Mouse (Mus musculus) adrenal gland (tissue): ENCODE measurements around the gene Uqcc3.

ENCODE experiments used
- intact Hi-C: fragments of 180-260 bp; cut with DNase I; formaldehyde crosslinking; loops from one replicate; pipeline ENCODE4 v1.15.1; 2025
- long read RNA-seq, 2 experiments: library from polyadenylated mRNA; unstranded; transcript quantifications; one replicate each; pipeline ENCODE4 v2.0.0; 2020; ENCODE audit warnings: borderline replicate concordance in 1 of 2; ENCODE audit not compliant: insufficient replicate concordance in 1 of 2

Uqcc3 gene
- long read RNA-seq, experiment 1, transcript Uqcc3-201 (2 exons, 821 nt) = major isoform, 67 of 69 reads
- long read RNA-seq, experiment 1, partial matches to known transcripts = 0 of 69 reads
- long read RNA-seq, experiment 1, other reads (novel, unspliced or antisense) = 2 of 69 reads
- long read RNA-seq, experiment 2, transcript Uqcc3-201 (2 exons, 821 nt) = major isoform, 61 of 63 reads
- long read RNA-seq, experiment 2, partial matches to known transcripts = 2 of 63 reads
- long read RNA-seq, experiment 2, other reads (novel, unspliced or antisense) = 0 of 63 reads

DNA sequence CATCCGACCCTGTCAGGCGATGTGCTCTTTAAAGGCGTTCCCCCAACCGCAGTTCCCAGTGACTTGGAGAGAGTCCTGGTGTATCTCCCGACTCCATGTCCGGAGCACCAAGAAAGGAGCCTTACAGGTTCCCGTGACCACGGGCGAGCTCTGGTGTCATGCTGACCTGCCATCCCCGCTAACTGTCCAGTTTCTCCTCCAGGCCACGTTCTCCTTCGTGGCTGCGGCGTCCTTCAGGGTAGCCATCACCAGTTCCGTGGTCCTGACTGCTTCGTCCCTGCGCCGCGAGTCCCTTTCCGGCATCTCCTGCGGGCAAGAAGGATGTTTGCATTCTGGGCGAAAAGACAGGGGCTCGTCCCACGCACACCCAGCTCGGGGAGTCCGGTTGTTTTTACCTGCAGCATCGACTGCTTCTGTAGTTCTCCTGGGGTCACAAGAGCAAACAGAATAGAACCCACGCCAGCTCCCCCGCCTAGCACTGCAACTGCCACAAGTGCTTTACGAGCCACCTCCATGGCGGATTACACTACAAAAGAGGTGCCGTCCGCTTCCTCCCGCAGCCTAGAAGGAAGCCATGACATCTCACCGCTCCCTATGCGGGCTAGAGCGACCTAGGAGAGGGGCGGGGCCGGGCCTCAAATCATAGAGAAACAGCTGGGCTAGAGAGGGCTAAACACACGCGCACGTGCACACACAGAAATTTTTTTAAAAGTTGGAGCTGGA lies at the start of gene Uqcc3:
Gene Uqcc3, minus strand, starts transcription at position 613 of the 723 bp plus-strand sequence.
- intact Hi-C loops = no loop called here

DNA sequence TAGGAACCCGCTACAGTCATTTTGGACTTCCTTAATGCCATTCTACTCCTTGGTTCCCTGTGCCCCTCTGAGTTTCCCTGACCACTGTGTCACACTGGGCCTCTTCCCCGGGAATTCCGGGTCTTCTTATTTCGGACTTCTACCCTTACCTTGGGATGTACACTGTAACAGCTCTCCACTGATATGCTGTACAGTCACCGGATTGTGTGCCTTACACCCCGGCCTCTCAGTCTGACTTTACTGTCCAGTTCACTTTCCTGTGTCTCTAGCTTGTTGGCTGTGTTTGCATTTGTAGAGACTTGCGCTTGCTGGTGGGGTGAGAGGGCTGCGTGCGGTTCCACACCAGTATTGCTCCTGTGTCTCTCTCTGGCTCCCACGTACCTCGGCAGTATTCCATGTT lies 49.4 kb upstream of the Uqcc3 start:
- intact Hi-C loops = no loop called here

DNA sequence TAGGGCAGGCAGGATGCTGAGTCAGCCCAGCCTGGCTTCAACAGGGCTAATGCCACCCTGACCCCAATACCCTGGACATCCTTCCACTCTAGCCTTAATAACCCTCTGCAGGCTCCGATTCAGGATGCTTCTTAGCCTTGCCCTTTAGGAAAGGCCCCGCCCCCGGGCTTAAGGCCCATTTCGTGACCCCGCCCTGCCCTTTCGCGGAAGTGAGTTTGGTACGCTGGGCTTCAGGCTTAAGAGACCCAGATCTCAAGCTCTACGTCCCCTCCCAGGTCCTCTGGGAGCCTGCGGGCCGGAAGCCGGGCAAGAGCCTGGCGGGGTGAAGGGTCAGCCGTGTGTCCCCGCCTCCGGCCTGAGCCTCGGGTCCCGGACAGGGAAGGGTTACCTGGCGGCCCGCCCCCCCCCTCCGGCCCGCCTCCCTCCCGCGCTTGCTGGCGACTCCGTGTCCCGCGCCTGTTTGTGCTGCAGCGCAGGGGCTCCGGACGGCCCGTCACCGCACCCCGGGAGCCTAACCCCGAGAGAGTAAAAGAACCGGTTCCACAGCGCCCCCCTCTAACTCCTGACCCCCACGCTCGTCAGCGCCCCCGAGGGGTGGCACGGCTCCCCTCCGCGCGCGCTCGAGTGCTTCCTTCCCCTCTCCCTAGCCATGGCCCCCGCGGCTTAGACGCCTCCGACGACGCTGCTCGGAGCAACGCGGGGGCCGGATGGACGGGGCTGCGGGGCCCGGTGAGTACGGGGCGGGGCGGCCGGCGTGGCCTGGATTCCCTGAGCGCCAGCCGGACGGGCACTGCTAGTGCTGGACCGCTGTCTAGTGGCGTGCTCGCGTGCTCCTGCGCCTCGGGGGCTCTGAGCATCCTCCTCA lies 48.7 kb upstream of the Uqcc3 start, which contains the start of the genes Rom1 and Eml3:
Gene Rom1, minus strand, starts transcription at position 133 of the 865 bp plus-strand sequence.
Gene Eml3, plus strand, starts transcription at position 329 of the 865 bp plus-strand sequence.
- intact Hi-C loops = no loop called here

DNA sequence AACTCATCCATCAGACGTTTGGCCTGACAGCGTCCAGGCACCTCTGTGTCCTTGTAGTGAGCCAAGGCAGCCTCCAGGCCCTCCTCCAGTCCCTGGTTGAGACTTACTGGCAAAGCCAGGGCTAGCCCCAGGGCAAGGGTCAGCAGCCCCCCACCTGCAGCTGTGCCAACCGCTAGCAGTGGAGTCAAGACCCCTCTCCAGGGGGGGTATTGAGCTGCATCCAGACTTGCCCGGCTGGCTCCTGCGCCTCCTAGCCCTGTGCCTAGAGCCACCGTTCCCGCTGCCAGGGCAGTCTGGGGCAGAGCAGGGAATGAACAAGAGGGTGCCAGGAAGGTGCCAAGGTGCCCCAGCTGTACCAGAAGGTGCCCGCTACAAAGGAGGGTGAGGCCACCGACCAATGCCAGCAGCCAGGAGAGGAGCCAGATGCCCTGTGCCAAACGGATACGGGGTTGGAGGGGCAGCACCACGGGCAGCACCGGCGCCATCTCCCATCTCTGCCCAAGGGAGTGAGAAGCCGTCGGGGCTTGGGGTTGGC lies 48.0 kb upstream of the Uqcc3 start:
- intact Hi-C loops = no loop called here

DNA sequence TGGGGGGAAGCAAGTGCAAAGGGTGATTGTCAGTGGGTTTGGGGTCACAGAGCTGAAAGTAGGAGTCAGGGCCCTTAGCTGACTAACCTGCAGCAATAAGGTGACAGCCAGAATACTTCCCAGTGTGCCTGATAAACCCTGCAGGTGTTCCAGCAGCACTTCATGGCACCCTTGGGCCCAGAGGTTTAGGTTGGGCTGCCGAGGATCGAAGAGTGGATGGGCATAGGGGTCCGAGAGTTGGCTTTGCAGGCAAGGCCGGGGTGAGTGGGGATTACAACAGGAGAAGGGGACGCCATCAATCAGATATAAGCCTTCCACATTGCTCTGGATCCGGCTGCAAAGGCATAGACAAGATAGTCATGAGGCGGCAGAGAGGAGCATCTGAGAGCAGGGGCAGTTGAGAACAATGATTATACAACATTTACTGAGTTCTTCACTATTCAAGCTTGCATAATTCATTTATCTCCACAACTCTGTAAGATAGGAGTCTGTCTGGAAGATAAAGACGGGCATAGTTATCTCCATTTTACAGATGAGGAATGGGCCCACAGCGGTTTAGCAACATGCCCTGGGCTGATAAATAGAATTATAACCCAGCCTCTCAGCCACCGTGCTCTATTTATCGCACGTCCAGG lies 47.3 kb upstream of the Uqcc3 start:
- intact Hi-C loops = no loop called here

DNA sequence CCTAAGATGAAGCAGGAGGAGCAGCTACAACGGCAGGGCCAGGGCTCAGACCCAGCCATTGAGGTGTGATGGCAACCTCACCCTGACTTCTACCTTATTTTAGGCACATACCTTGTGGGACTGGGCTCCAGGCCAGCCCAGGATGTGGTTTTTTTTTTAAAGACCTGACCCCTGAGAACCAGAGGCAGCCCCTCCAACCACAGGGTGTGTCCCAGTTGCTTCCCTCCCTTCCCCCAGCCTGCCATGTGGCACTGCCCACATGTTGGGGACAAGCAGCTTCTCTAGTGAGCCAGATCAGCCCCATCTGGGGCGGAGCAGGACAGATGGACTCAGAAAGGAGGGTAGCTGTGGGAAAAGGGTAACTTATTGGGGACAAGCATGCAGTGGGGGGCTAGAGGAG lies 46.0 kb upstream of the Uqcc3 start:
- intact Hi-C loops = no loop called here

DNA sequence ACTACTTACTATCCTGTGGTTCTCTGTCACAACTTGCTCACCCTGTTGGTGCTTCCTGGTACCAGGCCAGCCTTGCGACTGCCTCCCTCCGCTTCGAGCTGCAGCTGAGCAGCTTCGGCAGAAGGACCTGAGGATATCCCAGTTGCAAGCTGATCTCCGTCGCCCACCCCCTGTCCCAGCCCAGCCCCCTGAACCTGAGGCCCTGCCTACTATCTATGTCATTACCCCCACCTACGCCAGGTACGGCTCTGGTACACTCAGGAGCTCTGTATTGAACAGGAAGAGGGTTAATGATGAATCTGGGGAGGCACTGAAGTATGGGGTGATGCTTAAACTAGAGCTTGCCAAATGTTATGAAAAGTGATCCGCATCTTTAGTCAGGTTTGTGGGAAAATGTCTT lies 41.0 kb upstream of the Uqcc3 start:
- intact Hi-C loops = no loop called here

DNA sequence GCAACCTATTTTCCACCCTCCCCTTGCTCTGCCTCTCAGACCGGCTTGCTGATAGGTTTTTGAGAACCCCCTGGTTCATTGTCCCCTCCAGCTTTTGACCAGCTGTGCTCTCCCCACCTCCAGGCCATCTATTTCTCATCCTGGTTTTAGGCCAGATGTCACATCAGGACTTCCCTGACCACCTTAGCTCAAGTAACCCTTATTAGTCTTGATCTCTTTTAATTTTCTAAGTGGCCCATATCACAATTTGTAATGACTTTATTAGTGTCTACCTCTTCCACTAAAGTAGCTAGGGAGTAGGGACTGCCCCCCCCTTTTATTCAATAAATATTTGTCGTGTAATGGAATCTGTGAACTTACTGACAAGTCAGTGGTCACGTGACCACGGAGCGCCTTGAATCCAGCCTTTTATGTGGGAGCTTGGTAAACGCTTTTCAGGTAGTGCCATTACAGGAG lies 40.1 kb upstream of the Uqcc3 start:
- intact Hi-C loops = no loop called here

DNA sequence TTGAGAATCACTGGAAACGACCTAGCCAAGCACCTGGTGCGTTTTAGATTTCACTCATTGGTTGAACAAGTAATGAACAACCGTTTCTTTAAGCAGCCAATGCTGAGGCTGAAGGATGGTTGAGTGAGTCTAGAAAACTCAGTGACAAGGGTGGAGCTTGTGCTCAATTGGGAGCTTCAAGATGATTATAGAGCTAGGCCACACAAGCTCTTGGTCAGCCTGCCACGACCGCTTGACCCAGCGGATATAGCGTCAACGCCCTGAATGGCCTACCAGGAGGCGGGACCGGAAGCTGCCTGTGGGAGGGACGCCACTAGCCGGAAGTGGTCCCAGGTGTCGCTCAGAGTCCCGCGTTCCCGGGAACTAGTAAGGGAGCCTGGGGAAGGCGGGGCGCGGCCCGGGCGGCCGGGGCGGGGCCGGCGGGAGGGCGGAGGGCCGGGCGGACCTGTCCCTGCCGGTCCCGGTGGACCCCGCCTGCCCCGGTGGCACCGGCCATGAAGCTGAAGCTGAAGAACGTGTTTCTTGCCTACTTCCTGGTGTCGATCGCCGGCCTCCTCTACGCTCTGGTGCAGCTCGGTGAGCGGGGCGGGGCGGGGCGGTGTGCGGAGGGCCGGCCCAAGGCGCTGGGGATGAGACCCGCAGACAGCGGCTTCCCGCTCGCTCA lies 39.5 kb upstream of the Uqcc3 start, which contains the start of gene B3gat3:
Gene B3gat3, plus strand, starts transcription at position 302 of the 664 bp plus-strand sequence.
- intact Hi-C loops = no loop called here

DNA sequence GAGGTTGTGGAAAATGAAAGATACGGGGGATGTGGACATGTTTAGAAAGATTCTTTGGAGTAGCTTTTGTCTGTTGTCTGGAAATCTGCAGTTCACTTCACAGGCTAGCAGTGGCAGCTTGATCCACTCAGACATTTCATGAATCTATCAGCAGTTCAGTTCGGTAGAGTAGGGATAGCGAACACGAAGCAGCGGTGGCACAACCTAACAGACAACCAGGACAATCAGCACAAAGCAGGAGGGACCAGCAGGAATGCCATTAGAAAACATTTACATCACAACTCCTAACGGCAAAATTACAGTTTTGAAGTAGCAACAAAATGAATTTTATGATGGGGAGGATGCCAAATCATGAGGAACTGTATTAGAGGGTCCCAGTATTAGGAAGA lies 39.0 kb upstream of the Uqcc3 start:
- intact Hi-C loops = no loop called here

DNA sequence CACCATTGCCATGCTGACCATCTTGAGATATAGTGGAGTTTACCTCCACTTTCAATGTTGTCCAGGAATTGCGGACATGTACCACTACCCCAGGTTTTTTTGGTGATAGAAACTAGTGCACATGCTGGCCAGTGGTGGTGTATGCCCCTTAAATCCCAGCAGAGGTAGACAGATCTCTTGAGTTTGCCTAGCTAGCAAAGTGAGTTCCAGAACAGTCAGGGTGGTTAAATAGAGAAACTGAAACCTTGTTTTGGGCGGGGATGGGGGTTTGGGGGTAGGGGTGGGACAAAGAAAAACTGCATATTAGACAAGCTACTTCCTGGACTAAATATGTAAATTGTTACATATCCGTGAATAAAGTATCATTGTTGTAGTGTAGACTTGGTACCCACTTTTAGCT lies 38.3 kb upstream of the Uqcc3 start:
- intact Hi-C loops = no loop called here

DNA sequence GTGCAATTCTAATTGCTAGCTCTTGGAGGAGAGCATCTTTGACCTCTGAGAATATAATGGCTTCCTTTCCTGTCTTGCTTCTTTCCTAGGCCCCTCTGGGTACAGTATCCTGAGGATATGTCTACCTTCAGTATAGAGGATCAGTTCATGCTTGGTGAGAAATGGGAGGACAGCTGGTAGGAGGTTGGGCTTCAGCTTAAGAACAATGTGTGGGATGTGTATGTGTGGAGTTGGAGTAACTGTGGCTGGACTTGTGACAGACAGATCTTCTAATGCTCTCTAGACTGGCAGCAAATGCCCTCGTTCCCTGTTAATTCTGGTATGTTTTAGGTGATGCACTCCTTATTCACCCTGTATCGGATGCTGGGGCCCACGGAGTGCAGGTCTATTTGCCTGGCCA lies 33.5 kb upstream of the Uqcc3 start:
- intact Hi-C loops = no loop called here

DNA sequence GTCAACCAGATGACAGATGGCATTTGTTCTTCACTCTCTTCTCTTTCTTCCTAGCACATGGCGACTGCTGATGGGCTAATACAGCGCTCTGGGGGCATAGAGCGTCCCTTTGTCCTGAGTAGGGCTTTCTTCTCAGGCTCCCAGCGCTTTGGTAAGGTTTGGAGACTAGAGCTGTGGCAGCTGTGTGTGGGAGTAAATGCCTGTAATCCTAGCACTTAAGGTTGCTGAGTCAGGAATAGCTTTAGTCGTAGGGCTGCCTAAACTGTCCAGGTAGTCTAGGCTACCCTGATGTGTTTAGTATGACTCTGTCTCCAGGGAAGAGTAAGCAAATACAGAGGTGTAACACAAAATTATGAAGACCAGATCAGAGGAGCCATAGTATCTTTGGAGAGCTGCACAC lies 31.1 kb upstream of the Uqcc3 start:
- intact Hi-C loops = no loop called here

DNA sequence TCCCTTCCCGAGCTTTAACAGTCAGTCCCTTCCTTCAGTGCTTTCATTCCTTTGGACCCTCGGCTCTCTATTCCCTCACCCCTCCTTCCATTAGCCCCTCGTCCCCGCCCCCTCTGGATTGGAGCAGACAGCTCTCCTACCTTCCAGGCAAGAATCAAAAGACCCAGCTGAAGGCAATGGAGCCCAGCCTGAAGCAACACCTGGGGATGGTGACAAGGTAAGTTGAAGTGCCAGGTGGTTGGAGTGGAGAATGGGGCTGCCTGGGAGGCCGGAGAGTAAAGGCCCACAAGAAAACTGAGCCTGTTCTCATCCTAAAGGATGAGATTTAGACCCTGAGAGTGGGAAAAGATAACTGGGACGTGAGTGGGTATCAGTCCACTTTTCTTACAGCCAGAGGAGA lies 27.8 kb upstream of the Uqcc3 start:
- intact Hi-C loops = loop anchor here (5.0 kb wide), 1 partner anchor 46 kb away; no protein-coding TSS in a partner anchor

DNA sequence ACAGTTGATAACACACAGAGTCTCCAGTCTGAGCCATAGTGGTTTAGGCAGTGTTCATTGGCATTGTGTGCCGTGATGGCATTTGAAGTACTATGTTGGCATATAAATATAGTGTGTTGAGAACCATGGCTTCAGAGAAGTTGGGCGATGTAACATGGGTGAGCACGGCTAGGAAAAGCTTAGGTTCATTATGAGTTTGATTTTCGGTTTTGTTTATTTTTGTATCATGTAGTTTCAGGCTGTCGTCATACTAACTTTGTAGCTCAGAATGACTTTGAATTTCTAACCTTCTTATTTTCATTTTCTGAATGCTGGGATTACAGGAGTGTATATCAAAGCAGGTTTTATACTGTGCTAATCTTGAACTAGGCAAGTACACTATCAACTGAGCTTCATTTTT lies 22.7 kb upstream of the Uqcc3 start:
- intact Hi-C loops = no loop called here

DNA sequence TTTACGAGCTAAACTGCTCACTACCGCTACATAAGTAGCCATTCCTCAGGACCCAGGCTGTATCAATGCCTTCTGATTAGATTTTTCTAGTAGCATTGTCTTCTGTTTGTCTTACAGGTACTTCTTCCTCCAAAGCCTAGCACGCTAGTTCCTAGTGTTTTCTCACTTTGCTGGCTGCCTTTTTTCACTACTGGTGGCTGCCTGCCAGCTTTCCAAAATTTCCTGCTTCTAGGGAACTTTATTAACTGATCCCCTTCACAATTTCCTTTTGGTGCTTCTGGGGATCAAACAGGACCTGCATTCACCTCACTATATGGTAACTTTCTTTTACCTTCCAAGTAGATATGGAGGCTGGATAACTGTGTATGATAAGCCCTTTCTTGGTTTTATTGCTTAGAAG lies 18.4 kb upstream of the Uqcc3 start:
- intact Hi-C loops = loop anchor here (5.0 kb wide), 1 partner anchor 38 kb away; no protein-coding TSS in a partner anchor

DNA sequence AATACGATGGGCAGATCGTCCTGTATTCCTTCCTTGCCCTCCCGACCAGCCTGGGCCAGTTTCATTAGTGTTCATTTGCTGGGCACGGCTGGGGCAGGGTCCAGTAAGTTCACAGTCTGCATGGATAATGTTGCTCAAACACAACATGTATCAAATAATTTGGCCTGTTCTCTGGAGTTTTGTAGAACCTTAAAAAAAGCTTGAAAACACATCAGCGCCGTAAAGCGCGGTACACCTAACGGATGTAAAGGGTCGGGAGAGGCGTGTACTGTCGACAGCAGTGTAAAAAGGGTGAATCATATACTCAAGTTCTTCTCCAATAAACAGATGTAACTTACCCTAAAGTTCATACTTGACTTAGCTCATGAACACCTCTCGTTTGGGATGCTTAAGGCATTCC lies 17.9 kb upstream of the Uqcc3 start:
- intact Hi-C loops = loop anchor here (5.0 kb wide), 1 partner anchor 39 kb away; no protein-coding TSS in a partner anchor

DNA sequence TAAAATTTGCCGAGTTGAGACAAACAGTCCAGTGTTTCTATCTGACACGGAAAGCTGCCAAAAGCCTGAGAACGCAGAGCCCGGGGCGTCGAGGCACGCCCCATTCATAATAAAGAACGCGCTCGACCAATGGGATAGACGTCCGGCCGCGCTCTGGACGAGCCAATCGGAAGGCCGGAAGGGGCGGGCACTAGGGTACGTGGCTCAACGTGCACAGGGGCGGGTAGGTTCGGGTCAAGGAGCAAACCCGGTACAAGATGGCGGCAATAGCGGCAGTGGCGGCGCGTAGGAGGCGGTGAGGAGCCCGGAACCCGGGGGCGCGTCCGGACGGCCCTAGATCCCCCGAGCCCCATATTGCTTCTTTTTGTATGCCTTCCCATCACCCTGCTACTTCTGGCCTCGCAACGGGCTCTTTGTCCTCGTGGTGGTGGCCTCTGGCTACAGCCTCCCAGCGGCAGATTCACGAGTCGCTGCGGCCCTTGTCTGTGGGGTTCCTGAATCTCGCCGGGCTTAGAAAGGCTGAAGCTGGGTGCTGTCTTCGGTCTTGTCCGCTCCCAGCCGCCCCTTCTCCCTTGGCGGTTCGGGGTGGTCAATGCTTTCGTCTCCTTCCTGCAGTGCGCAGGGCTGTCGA lies 17.3 kb upstream of the Uqcc3 start, which contains the start of gene Ganab:
Gene Ganab, plus strand, starts transcription at position 207 of the 631 bp plus-strand sequence.
- intact Hi-C loops = loop anchor here (5.0 kb wide), 1 partner anchor 39 kb away; no protein-coding TSS in a partner anchor

DNA sequence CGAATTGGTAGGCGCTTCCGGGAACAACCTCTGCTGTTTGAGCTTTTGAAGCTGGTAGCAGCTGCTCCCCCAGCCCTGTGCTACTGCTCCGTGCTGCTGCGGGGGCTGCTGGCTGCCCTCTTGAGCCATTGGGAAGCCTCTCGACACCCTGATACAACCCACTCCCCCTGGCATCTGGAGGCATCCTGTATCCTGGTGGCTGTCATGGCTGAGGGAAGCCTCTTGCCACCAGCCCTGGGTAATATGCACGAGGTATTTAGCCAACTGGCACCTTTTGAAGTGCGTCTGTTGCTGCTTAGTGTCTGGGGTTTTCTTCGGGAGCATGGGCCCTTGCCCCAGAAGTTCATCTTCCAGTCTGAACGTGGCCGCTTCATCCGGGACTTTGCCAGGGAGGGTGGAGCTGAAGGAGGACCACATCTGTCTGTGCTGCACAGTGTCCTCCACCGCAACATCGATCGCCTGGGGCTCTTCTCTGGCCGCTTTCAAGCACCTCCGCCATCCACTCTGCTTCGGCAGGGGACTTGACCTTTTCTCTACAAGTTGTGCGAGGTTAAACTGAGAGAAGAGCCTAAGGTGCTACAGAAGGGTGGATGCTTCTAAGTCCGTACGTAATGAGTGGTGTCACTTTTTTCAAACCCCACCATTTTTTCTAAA lies 16.6 kb upstream of the Uqcc3 start:
- intact Hi-C loops = loop anchor here (5.0 kb wide), 1 partner anchor 40 kb away; no protein-coding TSS in a partner anchor
